Mouse (Mus musculus): ENCODE data around the gene Dock1.

The Dock1 gene

DNA sequence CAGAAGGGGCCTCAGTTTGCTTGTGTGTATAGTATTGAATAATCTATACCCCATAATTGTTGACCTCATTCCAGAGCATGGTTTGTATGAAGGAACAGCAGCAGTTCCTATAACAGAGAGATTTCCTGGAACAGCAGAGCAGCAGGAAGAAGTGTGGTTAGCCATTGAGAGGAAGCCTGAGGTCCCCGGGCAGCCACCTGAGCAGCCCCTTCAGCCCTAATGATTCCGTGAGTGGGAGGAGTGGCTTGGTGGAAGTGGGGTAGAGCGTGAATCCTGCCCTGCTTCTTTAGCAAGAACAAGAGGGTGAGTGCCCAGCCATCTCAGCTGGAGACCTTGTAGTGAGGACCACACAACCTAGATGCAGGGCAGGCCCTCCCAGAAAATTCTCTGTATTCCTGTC is 398.4 kb downstream of the Dock1 start:
- DNase-seq: no peak

DNA sequence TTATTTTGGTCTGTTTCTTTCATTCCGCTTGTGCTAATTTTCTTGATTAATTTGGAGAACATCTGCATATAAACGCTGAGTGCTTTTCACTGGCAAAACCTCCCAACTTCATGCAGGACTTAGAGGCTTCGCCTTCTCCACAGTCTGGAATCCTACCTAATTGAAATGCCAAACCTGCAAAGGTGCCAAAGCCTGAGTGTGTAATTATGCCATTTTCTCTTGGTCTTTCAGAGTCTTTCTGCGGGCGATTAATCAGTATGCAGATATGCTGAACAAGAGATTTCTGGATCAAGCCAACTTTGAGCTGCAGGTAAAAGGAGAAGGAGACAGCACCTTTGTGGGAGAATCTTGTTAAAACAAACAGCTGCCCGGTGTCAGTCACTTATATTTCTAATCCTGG is 406.4 kb downstream of the Dock1 start:
- no peak for DNase-seq

DNA sequence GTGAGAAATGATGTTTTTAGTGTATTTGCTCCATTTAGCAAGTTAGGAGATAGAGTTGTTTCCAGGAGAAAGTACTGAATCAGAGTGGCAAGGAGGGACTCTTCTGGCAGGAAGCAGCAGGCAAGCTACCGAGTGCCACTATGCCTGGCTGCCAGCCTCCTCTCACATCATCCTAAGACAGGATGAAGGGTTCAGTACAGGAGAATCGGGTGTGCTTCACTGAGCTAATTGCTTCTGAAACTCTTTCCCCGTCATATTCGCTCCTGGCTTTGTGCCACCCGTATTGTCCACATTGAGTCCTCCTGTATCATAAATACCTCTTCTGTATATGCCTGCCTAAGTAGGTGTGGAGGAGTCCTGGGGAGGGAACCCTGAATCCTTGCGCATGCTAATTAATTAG is 406.9 kb downstream of the Dock1 start:
- peak in 1 of 2 experiments; percentile 20 for DNase-seq

GRCm38 (mm10) chr7:135077806-135078205 is 407.4 kb downstream of the Dock1 start:
- DNase-seq: no peak

DNA sequence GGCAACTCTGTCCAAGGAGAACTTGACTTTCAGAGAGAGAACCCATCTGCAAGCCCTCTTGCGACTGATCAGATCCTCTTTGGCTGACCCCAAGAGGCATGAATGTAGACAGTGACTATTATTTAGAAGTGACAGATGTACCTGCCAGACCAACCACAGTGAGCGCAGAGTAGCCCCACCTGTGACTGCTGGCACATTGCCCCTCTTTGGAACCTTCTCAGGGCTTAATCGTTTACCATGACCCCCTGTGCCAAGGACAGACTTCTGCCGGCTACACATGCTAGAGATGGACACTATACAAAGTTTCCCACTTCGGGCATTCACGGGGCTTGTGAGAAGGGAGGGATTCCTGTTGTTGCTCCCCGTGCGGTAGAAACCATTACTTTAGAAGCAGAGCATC is 413.0 kb downstream of the Dock1 start:
- peak; percentile 88 to 89 for DNase-seq

DNA sequence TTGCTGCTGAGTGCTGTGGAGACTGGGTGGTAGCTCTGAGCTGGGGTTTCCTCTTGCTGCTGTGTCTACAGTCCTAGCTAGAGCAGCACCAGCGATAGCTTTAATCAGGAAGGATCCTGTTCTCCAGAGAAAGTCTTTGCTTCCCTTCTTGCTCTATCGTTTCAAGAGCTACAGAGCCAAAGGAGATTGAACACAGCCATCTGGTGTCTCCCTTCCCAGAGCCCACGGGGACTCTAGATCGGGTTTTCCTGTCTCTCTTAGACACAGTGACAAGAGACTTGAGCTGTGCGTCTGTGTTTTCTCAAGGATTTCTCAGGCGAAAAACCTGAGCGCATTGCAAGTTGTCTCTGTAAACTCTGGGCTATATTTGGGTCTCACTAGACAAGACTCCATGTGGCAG is 413.6 kb downstream of the Dock1 start:
- peak; percentile 29 to 30 for DNase-seq

- DNase-seq: no peak
Observed at GRCm38 (mm10) chr7:135086556-135086955, 416.1 kb downstream of the Dock1 start.

- DNase-seq: no peak
Observed at GRCm38 (mm10) chr7:135089626-135090025, 419.2 kb downstream of the Dock1 start.

DNA sequence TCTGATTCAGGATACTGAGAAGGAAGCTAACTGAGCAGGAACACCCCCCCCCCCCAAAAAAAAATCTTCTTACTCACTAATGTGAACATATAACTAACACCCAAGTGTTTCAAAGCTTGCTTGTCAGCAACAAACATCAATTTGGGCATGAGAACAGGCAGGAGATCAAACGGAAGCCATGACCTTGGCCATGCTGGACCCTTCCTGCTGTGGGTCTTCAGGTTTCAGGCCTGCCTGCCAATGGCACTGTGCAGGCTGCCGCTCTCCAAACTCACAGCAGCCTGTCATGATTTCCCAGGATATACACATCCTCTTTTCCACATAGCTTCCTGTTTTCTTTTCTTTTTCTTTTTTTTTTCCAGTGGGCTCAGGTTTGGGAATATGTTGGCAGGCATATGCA is 423.4 kb downstream of the Dock1 start:
- DNase-seq: no peak

DNA sequence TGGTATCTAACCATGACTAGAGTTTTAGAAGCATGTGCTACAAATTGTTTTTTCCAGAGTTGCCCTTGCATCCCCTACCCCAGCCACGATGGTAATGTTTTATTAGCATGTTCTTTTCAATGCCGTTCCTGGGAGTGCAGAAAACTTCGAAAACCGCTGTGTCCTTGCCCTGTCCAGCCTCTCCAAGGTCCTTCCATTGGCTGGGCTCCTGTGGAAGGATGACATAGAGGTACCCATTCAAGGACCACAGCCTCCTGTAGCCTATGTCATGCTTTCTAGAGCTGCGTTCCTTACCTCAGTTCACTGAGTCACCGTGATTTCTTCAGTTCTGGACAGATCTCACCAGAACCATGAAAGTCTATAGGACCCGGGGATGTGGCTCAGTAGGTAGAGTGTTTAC is 431.5 kb downstream of the Dock1 start:
- DNase-seq: no peak

DNA sequence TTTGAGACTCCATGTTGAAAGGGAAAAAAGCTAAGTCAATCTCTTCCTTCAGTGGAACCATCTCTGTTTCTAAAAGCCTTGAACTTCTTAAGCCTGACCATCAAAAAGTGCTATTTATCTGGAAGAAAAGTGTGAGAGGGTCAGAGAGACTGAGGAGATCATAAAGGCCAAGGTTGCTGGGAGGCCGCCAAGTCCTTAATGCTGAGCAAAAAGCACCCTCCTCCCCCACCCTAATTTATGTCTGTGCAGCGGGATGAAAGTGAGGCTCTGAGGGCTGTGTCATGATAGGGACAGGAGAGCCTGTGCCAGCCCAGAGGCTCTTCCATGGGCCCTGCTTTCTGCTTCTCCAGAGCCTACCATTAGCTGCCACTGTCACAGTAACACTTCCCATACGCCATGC is 436.1 kb downstream of the Dock1 start:
- DNase-seq: no peak

DNA sequence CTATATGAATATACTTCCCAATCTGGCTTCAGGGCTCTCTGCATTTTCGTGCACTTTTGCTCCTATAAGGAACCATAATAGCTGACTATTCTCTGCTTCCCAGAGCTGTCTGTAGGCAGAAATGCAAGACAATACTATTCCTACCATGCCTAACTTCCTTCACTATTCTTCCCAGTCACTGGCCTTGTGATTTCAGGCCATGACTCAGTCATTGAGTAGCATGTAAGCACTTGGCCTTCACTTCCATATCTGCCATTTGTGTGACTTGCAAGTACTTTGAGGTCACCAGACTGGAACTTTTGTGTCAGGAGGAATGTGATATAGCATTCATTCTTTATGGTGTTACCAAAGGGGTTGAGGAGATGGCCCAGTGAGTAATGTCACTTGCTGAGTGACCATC is 439.9 kb downstream of the Dock1 start:
- no peak for DNase-seq

GRCm38 (mm10) chr7:135125296-135126065 is 455.0 kb downstream of the Dock1 start:
- no peak for DNase-seq

DNA sequence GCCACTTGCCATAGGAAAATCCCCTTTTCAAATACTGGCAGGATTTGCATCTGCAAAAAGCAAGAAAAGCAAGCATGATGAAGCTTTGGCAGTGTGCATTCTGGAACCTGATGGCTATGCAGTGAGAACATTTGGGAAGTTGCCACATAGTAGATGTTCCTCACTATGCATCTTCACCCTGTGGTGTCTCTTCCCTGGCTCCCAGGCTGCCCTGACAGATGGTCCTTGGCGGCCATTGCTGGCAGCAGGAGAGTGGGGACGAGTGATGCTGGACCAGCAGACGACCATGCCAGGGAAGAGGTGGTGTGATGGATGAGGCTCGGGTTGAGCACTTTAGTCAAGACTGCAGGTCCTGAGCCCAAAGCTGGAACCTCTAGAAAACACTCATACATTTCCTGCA is 462.0 kb downstream of the Dock1 start:
- DNase-seq: peak; percentile 83 to 85

DNA sequence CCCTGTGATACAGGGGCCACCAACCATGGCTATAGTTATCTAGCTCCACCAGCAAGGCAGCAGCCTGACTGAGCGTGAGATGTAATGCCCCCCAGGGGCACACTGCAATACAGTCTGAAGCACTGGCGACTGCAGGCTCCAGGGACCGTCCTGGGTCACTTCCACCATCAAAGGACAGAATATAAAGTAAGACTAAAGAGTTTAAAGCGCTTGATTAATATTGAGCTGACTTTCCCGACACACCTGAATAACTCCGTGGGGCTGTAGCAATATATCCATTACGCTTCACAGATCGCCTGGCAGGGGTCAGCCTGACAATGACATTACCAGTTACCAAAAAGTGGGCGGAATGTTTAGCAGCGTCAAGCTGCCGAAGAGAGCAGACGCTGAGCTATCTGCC is 464.2 kb downstream of the Dock1 start:
- DNase-seq: no peak

- no peak for DNase-seq
Observed at GRCm38 (mm10) chr7:135139153-135139612, 468.7 kb downstream of the Dock1 start.

DNA sequence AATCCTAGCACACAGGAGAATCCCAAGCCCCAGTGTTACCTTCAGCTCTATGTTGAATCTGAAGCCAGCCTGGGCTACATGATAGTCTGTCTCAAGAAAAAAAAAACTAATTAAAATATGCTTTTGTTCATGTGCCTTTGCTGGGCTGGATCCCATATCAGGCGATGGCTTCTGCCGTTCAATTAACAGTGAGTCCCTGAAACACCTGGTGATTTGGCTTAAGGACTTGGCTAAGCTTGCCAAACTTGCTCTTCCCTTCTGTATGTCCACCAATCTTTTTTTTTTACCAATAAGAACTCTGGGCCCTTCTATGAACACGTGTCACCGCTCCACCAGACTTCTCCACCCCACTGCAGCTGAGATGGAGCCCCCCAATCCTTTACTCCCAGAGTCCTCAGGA is 474.3 kb downstream of the Dock1 start:
- peak in 1 of 2 experiments; percentile 14 for DNase-seq

DNA sequence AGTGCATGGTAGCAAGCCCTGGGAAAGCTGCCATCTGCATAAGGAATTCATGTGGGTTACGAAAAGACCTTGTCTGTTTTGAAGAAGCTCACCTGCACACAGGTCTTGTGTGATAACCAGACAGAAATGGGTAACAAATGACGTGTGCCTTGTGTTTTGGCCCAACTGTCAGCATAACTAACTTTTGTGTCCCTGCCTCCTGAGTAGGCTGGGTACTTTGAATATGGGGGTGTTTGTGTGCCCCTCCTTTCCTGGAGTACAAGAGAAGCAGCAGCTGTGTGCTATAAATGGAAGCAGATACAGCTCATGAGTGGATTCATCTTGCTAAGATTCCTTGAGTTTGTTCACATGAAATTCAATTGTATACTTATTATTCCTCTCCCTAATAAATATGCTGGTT is 480.5 kb downstream of the Dock1 start:
- no peak for DNase-seq

DNA sequence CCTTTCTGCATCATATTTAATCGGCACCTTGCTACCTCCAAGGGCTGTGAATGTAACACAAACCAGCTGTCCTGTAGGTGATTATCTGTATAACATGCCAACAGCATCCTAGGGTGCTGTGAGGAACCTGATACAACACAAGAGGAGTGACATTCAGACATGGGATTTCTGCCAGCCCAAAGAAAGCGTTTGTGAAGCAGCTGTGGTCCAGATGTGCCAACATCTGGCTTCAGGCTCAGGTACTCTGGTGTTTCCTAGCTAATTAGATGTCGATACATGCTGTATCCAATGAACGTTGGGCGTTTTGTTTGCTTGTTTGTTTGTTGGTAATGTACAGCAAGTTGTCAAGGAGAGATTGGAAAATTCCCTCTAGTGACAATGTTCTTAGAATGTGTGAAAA is 487.1 kb downstream of the Dock1 start:
- DNase-seq: no peak

DNA sequence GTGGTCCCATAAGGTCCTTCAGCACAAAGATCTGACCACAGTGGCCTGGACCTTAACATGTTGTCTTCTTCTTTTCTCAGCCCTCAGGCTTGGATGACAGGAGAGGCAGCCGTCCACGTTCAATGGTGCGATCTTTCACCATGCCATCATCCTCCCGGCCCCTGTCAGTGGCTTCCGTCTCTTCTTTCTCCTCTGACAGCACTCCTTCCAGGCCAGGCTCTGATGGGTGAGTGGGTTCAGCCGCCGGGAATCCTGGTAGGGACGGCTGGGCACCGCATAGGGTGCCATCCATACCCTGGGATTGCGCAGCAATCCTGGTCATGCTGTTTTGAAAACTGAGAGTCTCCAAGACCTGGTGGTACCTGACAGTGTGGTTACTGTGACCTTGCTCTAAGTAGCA is 487.9 kb downstream of the Dock1 start:
- DNase-seq: no peak

GRCm38 (mm10) chr7:135159606-135160005 is 489.2 kb downstream of the Dock1 start:
- no peak for DNase-seq

DNA sequence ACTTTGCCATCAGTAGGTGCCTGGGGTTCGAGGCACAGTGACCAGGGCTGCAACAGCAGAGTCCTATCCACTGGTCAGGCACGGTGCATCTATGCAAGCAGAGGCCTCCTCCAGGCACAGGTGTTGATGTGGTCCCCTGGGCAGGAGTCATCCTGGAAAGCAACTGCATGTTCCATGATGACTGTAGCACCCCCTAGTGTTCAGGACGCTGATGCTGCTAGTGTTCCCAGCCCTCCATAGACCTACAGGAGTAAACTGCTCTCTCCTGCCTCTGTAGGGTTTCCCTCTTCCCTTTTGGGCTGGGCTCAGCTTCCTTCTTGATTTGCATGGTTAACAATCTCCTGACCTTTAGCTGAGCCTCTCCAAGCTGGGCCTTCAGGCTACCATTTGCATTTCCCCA is 494.7 kb downstream of the Dock1 start:
- DNase-seq: peak; percentile 27 to 66

DNA sequence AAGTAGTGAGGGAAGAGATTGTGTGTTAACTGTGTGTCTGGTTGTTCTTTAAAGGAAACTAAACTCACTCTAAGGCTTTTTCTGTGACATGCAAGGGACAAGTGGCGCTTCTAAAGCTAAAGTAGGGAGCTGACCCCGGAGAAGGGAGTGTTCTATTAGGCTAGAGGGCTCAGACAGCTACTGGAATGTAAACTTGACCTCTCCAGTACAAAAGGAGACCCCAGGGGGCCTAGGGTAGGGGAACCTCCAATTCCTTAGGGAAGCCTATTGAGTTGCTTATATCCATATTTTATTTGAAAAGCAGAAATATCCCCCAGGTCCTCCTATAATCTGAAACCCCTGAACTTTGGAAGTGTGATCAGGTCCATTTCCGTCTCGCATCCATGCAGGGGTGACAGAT is 499.5 kb downstream of the Dock1 start:
- DNase-seq: no peak

DNA sequence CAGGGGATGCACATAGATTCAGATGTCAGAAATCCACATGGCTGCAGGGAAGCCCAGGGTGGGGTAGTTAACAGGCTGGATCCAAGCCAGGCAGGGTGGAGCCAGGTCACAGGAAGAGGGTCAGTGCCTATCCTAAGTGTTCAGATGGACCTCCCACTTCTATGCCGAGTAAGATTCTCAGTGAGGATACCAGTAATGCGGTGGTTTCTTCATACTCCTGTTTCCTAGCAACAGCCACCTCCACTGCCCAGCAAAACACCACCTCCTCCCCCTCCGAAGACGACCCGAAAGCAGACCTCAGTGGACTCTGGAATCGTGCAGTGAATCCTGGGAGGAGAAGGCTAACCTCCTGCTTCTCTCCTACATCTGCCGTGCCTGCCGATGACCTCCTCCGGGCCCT is 501.8 kb downstream of the Dock1 start:
- DNase-seq: no peak

GRCm38 (mm10) chr7:135194190-135194589 is 523.7 kb downstream of the Dock1 start:
- no peak for DNase-seq
